In the genomic region with DNA sequence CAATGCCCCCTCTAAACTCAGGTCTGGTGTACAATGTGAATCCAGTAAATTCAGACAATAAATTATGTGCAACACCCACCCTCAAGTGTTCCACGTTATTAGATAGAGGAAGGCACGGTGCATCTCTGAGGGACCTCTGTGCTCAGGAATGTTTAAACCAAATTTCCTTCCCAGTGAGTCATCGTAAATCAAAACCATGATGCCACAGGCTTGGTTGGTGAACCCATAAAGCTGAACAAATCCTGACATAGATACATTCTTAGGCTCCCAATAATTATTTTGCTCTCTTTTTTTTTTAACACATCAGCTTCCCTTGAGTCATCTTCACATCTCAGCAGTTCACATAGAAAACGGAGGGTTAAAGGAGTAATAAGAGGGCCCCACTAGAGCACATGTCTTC, we compare ENCODE assay signal across 25 mouse cellular contexts.
A peak's percentile ranks its signal among the peaks of the same experiment; 100 is the strongest.
DNase-seq lines count a peak whose midpoint lies in the region; ATAC-seq and TF ChIP-seq lines count a peak whose summit lies in the region.
"Had no signal": no experiment of that assay in that cellular context is flagged by ENCODE, and none has a peak within 500 bp of the region (broad histone marks: within the 10 kb centered on the region; RNA-seq: fewer than 3 reads in every experiment).

No protein-coding gene starts in this region.

- no peaks in the 10 kb centered on the region for H3K36me3 ChIP-seq in kidney, embryonic 14.5 days (ENCODE audit: control insufficient read depth, insufficient read depth, low read length)
- no peaks in the 10 kb centered on the region for H3K36me3 ChIP-seq in midbrain, embryonic 11.5 days (ENCODE audit: control insufficient read depth, insufficient read depth, low read length)
- H3K36me3 ChIP-seq in midbrain, embryonic 15.5 days (replicated peaks), result no peaks in the 10 kb centered on the region
- H3K36me3 ChIP-seq: forebrain, embryonic 10.5 days; heart, embryonic 10.5 days; heart, embryonic 13.5 days; hindbrain, embryonic 15.5 days had no signal

- H3K4me2 ChIP-seq in kidney, embryonic 14.5 days (replicated peaks; ENCODE audit: low read depth, low read length), result no peak overlapping the region
- H3K4me2 ChIP-seq in midbrain, embryonic 11.5 days, result no peak overlapping the region
- H3K4me2 ChIP-seq in midbrain, embryonic 15.5 days, result no peak overlapping the region
- H3K4me2 ChIP-seq: forebrain, embryonic 13.5 days; heart, embryonic 13.5 days; hindbrain, embryonic 15.5 days had no signal

- ATAC-seq in kidney, embryonic 14.5 days (ENCODE audit: low FRiP score, low TSS enrichment), result peak; percentile 28; the same call in 1 of the 2 replicates
- no peak for ATAC-seq in midbrain, embryonic 11.5 days (ENCODE audit: low FRiP score)
- no peak for ATAC-seq in midbrain, embryonic 15.5 days (replicated peaks)
- peak; percentile 75 for ATAC-seq in Patski
- ATAC-seq: activated CD4-positive, CD25-positive, alpha-beta regulatory T cell, adult 4 months; CD4-positive, CD25-positive, alpha-beta regulatory T cell, adult 4 months; forebrain, embryonic 13.5 days; forebrain, embryonic 16.5 days had no signal

- H3K9ac ChIP-seq in kidney, embryonic 14.5 days (ENCODE audit: low read depth, low read length), result no peak overlapping the region
- H3K9ac ChIP-seq in midbrain, embryonic 11.5 days (ENCODE audit: low read length), result no peak overlapping the region
- no peak overlapping the region for H3K9ac ChIP-seq in midbrain, embryonic 15.5 days
- H3K9ac ChIP-seq: forebrain, embryonic 13.5 days; heart, embryonic 13.5 days; hindbrain, embryonic 15.5 days had no signal

- WGBS in kidney, embryonic 14.5 days, result 39% methylated on average over 4 of the region's 4 CpGs
- 88% methylated on average over 4 of the region's 4 CpGs for WGBS in midbrain, embryonic 11.5 days
- WGBS in midbrain, embryonic 15.5 days, result 89% methylated on average over 4 of the region's 4 CpGs

- peaks cover 3% of the 10 kb centered on the region; the same call in 1 of the 2 replicates for H3K4me1 ChIP-seq in kidney, embryonic 14.5 days (ENCODE audit: control insufficient read depth, insufficient read depth, low read length)
- no peaks in the 10 kb centered on the region for H3K4me1 ChIP-seq in midbrain, embryonic 11.5 days (ENCODE audit: control insufficient read depth, insufficient read depth, low read length)
- H3K4me1 ChIP-seq in midbrain, embryonic 15.5 days, result no peaks in the 10 kb centered on the region; the same call in 1 of the 2 replicates
- H3K4me1 ChIP-seq: forebrain, embryonic 10.5 days; heart, embryonic 10.5 days; heart, embryonic 13.5 days; hindbrain, embryonic 15.5 days had no signal

- no peak for TF ChIP-seq CTCF in Patski (IDR thresholded peaks at IDR 0.05)

- CTCF ChIA-PET in Patski (lab: Charles Lee), result no interaction called here

- no peak for DNase-seq in kidney, adult 8-10 months
- DNase-seq in midbrain, embryonic 11.5 days (ENCODE audit: low spot score, missing footprints), result peak; percentile 28
- no peak for DNase-seq in Patski (ENCODE audit: low read depth, low spot score)
- no peak for DNase-seq in yolk sac, embryonic 10.5 days (ENCODE audit: low spot score)
- DNase-seq: adrenal gland, postnatal 10 days; adrenal gland, postnatal 36 days; B cell, adult 2 months; cerebellum, adult 18-20 months; cerebellum, adult 9-10 months; cerebellum, postnatal 14 days; gastrocnemius, postnatal 10 days; gastrocnemius, postnatal 36 days; heart, adult 2 months; heart, postnatal 14 days; heart, postnatal 4 days had no signal

- no peaks in the 10 kb centered on the region for H3K9me3 ChIP-seq in kidney, embryonic 14.5 days (ENCODE audit: control insufficient read depth, low read length)
- H3K9me3 ChIP-seq in midbrain, embryonic 11.5 days (ENCODE audit: control insufficient read depth, low read length), result no peaks in the 10 kb centered on the region
- H3K9me3 ChIP-seq in midbrain, embryonic 15.5 days, result no peaks in the 10 kb centered on the region
- H3K9me3 ChIP-seq: forebrain, embryonic 10.5 days; forebrain, embryonic 13.5 days; heart, embryonic 10.5 days; heart, embryonic 13.5 days; hindbrain, embryonic 15.5 days had no signal

- in situ Hi-C loops in Patski (cut with MboI; ENCODE audit: low pct_unique_long_range_greater_than_20kb), result loop anchor here (25.0 kb wide), 2 partner anchors 784 to 1509 kb away; no protein-coding TSS in a partner anchor

- POLR2A ChIA-PET in Patski (lab: Charles Lee), result no interaction called here

- H3K27ac ChIP-seq in kidney, embryonic 14.5 days (ENCODE audit: low read depth, low read length), result no peak overlapping the region
- no peak overlapping the region for H3K27ac ChIP-seq in midbrain, embryonic 11.5 days (ENCODE audit: low read depth, low read length)
- no peak overlapping the region for H3K27ac ChIP-seq in midbrain, embryonic 15.5 days
- H3K27ac ChIP-seq: forebrain, embryonic 10.5 days; forebrain, embryonic 13.5 days; heart, adult 2 months; heart, embryonic 10.5 days; heart, embryonic 13.5 days; hindbrain, embryonic 15.5 days had no signal

- no peak overlapping the region for H3K4me3 ChIP-seq in kidney, embryonic 14.5 days (ENCODE audit: low read length)
- H3K4me3 ChIP-seq in midbrain, embryonic 11.5 days (ENCODE audit: low read depth, low read length), result no peak overlapping the region
- H3K4me3 ChIP-seq in midbrain, embryonic 15.5 days, result no peak overlapping the region
- H3K4me3 ChIP-seq: forebrain, embryonic 10.5 days; forebrain, embryonic 13.5 days; heart, adult 2 months; heart, embryonic 10.5 days; heart, embryonic 13.5 days; hindbrain, embryonic 15.5 days had no signal

- H3K27me3 ChIP-seq in kidney, embryonic 14.5 days (ENCODE audit: control insufficient read depth, insufficient read depth, low read length), result no peaks in the 10 kb centered on the region
- H3K27me3 ChIP-seq in midbrain, embryonic 11.5 days (ENCODE audit: control insufficient read depth, insufficient read depth, low read length), result no peaks in the 10 kb centered on the region
- no peaks in the 10 kb centered on the region for H3K27me3 ChIP-seq in midbrain, embryonic 15.5 days (replicated peaks)
- H3K27me3 ChIP-seq in Patski, result no peaks in the 10 kb centered on the region
- H3K27me3 ChIP-seq: forebrain, embryonic 13.5 days; heart, embryonic 13.5 days; hindbrain, embryonic 15.5 days had no signal

Comparison
In these comparisons a context has a peak if more than half of its experiments do, and no peak if none do; other contexts are left out.
1. ATAC-seq: peak in kidney, embryonic 14.5 days (single experiment) and Patski (single experiment); none in midbrain, embryonic 11.5 days (single experiment) and midbrain, embryonic 15.5 days (single experiment).